Mouse (Mus musculus) spleen, adult 10 weeks (tissue): ENCODE data around the gene Mtg1. TPM values are rescaled to one million over a fixed set of nuclear protein-coding genes. Genes with fewer than 3 reads are reported as not detected.

ENCODE experiments used
- polyA plus RNA-seq: library from polyadenylated mRNA; stranded (reverse); fragments of 350-450 nt; fragmentation: Illumina TruSeq; extraction: RNeasy Lipid Tissue Mini Kit (QIAGEN cat#74804); gene quantifications from one replicate; pipeline ENCODE4 v1.2.3, GENCODE M21; 2015; ENCODE audit warnings: low replicate concordance; ENCODE audit not compliant: insufficient read depth

Gene Mtg1
- 17.2 TPM for polyA plus RNA-seq

DNA sequence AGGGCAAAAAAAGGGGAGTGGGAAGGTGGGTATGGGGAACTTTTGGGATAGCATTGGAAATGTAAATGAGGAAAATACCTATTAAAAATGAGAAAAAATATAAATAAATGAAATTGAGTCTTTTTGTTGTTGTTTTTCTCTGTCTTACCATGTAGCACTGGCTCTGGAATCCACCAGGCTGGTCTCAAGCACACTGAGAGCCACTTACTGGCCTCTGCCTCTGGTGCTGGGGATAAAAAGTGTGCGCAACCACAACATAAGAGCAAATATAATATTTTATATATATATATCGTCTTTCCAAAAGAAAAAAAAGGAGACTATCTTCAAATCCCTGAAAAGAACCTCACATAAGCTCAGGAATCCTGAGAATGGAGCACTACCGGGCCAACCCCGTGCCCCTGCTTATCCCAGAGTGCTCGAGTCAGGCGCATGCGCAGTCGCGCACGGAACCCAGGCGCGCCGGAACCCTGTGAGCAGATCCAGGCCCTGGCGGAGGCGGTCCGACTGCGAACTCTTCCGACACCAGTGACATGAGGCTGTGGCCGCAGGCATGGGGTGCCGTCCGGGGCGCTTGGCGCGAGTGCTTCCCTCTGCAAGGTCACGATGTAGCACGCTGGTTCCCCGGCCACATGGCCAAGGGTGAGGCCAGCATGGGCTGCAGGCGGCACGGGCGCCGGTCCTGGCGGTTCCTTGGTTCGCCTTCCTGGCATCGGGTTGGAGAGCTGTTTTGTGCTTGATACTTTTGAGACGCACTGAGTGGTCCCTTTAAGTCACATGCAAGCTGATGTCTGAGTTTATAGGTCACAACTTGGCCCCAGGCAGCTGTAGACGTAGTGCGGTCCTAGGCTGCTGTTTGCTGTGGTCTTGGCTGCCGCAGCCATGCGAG is at the start of gene Mtg1:
Gene Mtg1, plus strand, starts transcription at position 430 of the 886 bp plus-strand sequence.

DNA sequence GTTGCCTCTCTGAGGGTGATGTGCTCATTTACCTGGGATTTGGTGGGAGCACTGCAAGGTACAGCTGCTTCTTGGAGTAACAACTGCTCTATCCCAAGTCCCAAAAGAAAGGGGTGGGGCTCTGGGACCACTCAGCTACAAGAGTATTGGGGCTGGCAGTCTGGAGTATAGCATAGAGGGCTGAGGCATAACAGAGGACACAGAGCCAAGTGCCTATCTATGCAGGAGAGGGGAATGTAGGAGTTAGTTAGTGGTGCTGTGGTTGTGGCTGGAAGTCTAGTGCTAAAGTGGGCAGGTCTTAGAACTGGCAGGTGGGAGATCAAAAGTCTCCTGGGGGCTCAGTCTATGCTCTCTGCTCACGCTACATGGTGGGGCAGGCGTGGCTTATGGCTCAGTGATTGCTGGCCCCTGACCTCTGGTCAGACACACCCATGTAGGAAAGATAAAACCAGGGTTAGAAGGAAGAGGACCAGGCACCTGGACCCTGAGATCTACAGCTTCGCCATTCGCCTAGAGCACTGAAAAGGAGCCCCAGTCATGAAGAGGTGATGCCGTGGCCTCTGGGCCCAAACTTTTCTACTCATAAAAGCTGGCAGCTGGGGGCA is 44.3 kb upstream of the Mtg1 start, which contains the start of gene Prap1:
Gene Prap1, plus strand, starts transcription at position 472 of the 605 bp plus-strand sequence.

DNA sequence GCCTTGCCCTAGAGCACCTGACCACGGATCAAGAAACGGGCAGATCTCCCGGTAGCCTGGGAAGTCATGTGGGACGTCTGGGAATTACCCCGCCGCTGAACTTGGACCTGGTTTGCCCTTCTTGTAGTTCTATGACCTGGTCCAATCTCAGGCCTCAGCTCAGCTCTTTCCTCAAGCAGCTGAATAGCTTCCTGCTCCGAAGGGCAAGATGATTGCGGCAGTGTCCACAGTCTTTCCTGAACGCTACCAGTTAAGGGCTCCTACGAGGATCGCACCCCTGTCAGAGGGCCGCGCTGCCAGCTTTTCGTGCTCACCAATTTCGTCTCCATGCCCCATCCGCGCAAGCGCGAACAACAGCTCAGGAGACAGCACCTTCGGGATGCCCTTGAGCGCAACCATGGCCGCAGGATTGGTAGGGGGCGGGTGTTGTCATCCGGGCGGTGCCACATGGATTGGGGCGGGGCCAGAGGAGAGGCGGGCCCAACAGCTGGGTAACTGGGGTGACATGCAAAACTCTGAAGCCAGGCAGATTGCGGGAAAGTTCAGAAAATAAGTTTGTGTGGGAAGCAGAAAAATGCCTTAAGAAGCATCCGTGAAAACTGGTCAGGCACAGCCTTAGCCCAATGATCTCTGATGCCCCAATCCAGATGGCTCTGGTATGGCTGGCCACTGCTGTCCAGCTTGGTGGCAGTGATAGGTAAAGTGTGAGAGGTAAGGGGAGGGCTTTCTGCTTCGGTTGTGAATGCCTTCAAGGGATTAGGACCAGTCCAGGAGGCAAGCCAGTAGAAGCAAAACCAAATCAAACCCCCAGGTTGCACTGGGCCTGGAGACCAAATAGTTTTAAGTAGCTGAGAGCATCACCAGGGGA is 35.1 kb upstream of the Mtg1 start, which contains the start of gene Fuom:
Gene Fuom, minus strand, starts transcription at position 449 of the 868 bp plus-strand sequence.

DNA sequence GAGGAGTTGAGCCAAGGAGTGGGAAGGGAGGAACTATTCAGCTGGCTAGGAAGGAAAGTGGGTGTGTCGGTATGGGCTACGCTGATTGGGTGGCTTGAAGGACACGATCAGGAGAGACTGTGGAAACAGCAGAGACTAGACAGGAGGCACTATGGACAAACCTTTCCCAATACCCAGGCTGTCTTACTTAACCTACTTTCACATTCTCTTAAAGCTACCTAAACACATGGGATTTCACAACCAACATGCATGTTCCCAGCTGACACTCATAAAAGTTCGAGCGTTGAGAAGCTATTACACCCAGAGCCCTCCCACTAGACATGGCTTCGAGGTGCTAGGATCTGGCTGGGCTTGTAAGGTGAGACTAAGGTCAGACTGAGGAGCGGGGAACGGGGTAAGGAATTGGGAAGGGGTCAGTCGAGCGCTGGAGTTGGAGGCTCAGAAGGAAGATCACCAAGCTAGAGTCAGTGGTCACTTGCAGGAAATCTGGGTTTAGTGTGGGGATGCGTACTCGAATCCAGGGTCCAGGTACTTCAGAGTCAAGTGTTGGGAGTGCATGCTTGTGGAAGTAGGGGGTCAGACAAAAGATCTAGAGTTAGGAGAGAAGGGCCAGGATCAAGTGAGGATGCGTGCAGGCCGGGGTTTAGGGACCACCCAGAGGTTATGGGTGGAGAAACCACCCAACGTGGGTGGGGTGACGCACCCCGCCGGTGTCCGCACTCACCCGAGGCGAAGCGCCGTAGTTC is 21.6 kb upstream of the Mtg1 start, which contains the start of gene Paox:
Gene Paox, plus strand, starts transcription at position 217 of the 746 bp plus-strand sequence.

DNA sequence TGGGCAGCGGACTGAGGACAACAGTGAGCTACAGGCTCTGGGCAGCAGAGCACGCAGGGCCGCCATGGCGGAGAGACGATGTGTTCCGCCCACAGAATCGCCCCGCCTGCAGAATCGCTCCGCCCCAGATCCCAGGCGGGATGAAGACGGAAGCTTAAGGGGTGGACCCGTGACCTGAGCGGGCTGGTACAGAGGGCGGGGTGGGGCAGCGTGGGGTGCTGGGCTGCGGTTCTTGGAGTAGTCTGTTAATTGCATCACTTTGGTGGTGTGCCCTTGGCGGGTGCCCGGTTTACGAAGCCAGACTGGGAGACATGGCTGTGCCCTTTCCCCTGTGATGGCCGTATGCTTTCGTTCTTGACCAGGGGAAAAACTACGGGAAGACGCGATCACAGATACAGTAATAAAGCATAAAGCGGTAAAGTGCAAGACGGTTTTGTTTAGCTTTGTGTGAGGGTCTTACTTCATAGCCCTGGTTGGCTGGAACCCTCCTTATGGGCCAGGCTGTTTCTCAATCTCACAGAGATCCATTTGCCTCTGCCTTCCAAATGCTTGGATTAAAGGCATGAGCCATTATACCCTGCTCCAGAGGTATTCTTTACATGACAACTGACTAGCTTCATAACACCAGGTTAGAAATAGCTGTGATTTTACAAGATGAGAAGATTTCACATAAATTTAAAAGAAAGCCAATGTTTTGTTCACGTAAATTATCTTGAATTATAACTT is 20.9 kb upstream of the Mtg1 start, which contains the start of gene Echs1:
Gene Echs1, minus strand, starts transcription at position 148 of the 726 bp plus-strand sequence.

DNA sequence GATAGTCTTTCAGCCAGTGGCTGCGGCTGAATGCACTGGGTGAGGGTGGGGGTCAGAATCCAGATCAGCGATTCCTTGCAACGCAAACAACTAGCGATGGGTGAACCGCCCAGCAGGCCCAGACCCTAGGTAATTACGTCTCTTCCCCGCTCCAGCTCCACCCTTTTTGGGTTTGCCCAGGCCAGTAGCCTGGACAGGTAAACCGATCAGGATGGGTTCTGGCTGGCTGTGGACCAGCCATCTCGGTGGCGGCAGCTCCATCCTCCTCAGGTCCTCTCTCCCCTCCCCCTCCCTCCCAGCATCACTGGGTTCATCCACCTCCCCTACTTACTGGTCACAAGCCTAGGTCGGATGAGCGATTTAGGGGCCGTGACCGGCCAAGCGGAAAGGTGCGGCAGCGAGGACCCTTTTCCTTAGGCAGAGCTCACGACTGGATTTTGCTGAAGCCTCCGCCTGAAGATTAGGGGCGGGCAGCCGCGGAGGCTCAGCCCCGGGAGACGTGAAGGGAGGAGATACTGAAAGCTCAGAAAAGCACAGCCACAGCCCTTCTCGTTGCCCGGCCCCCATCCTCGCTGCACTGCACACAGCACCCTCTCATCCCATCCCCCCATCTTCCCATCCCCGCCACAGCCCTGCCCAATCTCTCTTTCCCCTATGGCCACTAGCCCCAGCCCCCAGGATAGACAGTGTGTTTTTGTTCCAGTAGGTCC is 17.0 kb downstream of the Mtg1 start, which contains the start of gene Sprn:
Gene Sprn, minus strand, starts transcription at position 660 of the 710 bp plus-strand sequence.

DNA sequence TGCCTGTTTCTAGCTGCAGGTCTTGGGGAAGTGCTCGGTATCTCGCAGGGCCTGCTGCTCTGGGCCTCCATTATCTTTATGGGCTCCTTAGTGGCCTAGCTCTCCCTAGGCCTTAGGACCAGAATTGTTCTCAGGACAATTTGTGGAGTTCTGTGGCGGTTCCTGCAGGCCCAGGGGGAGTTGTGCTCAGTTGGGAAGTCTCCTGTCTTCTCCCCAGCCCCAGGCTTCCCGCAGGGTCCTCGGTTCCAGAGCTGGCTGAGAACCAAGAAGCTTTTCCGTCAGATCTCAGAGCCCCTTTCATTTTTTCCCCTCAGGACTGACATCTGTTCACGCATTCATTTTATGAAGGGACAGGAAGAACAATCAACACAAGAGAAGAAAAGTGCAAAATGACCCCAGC is 27.3 kb downstream of the Mtg1 start, which contains the start of gene Olfr522:
Gene Olfr522, minus strand, starts transcription at position 101 of the 400 bp plus-strand sequence.

DNA sequence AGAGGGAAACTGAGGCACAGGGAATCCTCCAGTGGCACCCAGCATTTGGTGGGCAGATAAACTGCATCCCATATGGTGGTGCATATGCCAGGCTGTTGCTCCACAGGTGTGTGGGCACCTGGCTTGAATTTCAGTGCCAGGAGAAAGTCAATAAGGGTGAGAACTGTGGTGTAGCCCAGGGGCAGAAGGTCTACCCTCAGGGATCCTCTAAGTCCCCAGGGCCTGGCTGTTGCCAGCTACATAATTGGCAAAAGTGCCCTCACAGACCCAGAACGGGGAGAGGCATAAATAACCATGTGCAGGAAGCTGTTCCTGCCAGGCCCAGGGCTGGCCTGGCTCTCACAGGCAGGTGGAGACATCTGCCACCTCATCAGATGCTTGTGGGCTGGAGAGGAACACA is 35.6 kb downstream of the Mtg1 start, which contains the start of gene Olfr523:
Gene Olfr523, plus strand, starts transcription at position 282 of the 400 bp plus-strand sequence.

Other genes starting within 250 kb of the Mtg1 start
- gene Kndc1, start 242.9 kb upstream of the Mtg1 start, polyA plus RNA-seq, result 0.12 TPM
- gene Utf1, start 193.8 kb upstream of the Mtg1 start, polyA plus RNA-seq, result 0.19 TPM
- gene 6430531B16Rik, start 158.8 kb upstream of the Mtg1 start, polyA plus RNA-seq, result not detected
- 15.3 TPM for gene Adam8, start 145.0 kb upstream of the Mtg1 start, polyA plus RNA-seq
- gene Zfp511, start 101.2 kb upstream of the Mtg1 start, polyA plus RNA-seq, result 39.7 TPM
- gene Tubgcp2, start 100.9 kb upstream of the Mtg1 start, polyA plus RNA-seq, result 21.8 TPM
- not detected for gene Msx3, start 88.5 kb upstream of the Mtg1 start, polyA plus RNA-seq
- not detected for gene Caly, start 55.0 kb upstream of the Mtg1 start, polyA plus RNA-seq
- gene Prap1, start 44.2 kb upstream of the Mtg1 start, polyA plus RNA-seq, result not detected
- gene Fuom, start 35.1 kb upstream of the Mtg1 start, polyA plus RNA-seq, result 3.8 TPM
- 9.2 TPM for gene Paox, start 21.8 kb upstream of the Mtg1 start, polyA plus RNA-seq
- gene Echs1, start 21.1 kb upstream of the Mtg1 start, polyA plus RNA-seq, result 39.4 TPM
- gene Sprn, start 17.3 kb downstream of the Mtg1 start, polyA plus RNA-seq, result 0.19 TPM
- gene Olfr522, start 27.2 kb downstream of the Mtg1 start, polyA plus RNA-seq, result not detected
- gene Olfr523, start 35.7 kb downstream of the Mtg1 start, polyA plus RNA-seq, result not detected
- not detected for gene Olfr524, start 68.4 kb downstream of the Mtg1 start, polyA plus RNA-seq
- 0.58 TPM for gene Cd163l1, start 80.7 kb downstream of the Mtg1 start, polyA plus RNA-seq
- gene 5830411N06Rik, start 109.7 kb downstream of the Mtg1 start, polyA plus RNA-seq, result 1.0 TPM
- gene Olfr525, start 183.3 kb downstream of the Mtg1 start, polyA plus RNA-seq, result not detected
- not detected for gene Olfr527, start 196.5 kb downstream of the Mtg1 start, polyA plus RNA-seq
- 0.25 TPM for gene Olfr60, start 224.1 kb downstream of the Mtg1 start, polyA plus RNA-seq
- not detected for gene Olfr530, start 238.8 kb downstream of the Mtg1 start, polyA plus RNA-seq